Mouse (Mus musculus): ENCODE results near the gene Tmprss9.

- TF ChIP-seq POLR2A (IDR thresholded peaks at IDR 0.05; ENCODE audit: insufficient read depth, low read depth, low read length) (no peak), CTCF (IDR thresholded peaks at IDR 0.05; ENCODE audit: insufficient read depth, low read depth, low read length) (no peak)
These were observed 66.0 kb downstream of the Tmprss9 start for GRCm38 (mm10) chr10:80937646-80938045.
